8 mouse cellular contexts compared by ENCODE assay signal in genomic region chr13:46571961-46572647, GRCm38 (mm10).
DNase-seq lines count a peak whose midpoint lies in the region; ATAC-seq lines count a peak whose summit lies in the region.

No protein-coding gene starts in this region.

- peaks cover 10% of the 10 kb centered on the region for H3K4me1 ChIP-seq in liver, embryonic 11.5 days (replicated peaks; ENCODE audit: control insufficient read depth, insufficient read depth, low read length)
- peaks cover 8% of the 10 kb centered on the region for H3K4me1 ChIP-seq in liver, embryonic 12.5 days
- H3K4me1 ChIP-seq in intestine, embryonic 16.5 days (ENCODE audit: control insufficient read depth, insufficient read depth, low read length): peaks cover 4% of the 10 kb centered on the region; the same call in 1 of the 2 replicates

- no peaks in the 10 kb centered on the region for H3K36me3 ChIP-seq in liver, embryonic 11.5 days (ENCODE audit: control insufficient read depth, insufficient read depth, low read length)
- no peaks in the 10 kb centered on the region for H3K36me3 ChIP-seq in liver, embryonic 12.5 days
- H3K36me3 ChIP-seq in intestine, embryonic 16.5 days (ENCODE audit: control insufficient read depth, insufficient read depth, low read length): no peaks in the 10 kb centered on the region

- DNase-seq in liver, embryonic 11.5 days (ENCODE audit: low spot score): no peak
- DNase-seq in cerebellum, adult 9-11 months: peak; percentile 86
- DNase-seq in gastrocnemius, postnatal 36 days: peak; percentile 57 to 68
- DNase-seq in lung, postnatal 36 days: peak; percentile 61
- DNase-seq in telencephalon, adult 2 months (ENCODE audit: low read depth, low spot score): peak; percentile 73
- no peak for DNase-seq in spleen, adult 12 weeks (ENCODE audit: low spot score)

- intact Hi-C loops in gastrocnemius, postnatal 36 days (cut with DNase I): loop anchor here (5.0 kb wide), 1 partner anchor 40 kb away; no protein-coding TSS in a partner anchor

- H3K4me3 ChIP-seq in liver, embryonic 11.5 days (ENCODE audit: low read depth, low read length): no peak overlapping the region
- H3K4me3 ChIP-seq in liver, embryonic 12.5 days: no peak overlapping the region
- peak overlapping the region; percentile 22 for H3K4me3 ChIP-seq in intestine, embryonic 16.5 days (ENCODE audit: low read length)

- H3K27me3 ChIP-seq in liver, embryonic 11.5 days (replicated peaks; ENCODE audit: control insufficient read depth, insufficient read depth, low read length): no peaks in the 10 kb centered on the region
- H3K27me3 ChIP-seq in liver, embryonic 12.5 days (replicated peaks): no peaks in the 10 kb centered on the region
- H3K27me3 ChIP-seq in intestine, embryonic 16.5 days (replicated peaks; ENCODE audit: control insufficient read depth, insufficient read depth, low read length): no peaks in the 10 kb centered on the region

- ATAC-seq in liver, embryonic 11.5 days (replicated peaks; ENCODE audit: low FRiP score): no peak
- no peak for ATAC-seq in liver, embryonic 12.5 days
- ATAC-seq in intestine, embryonic 16.5 days: peak; percentile 85

- H3K4me2 ChIP-seq in liver, embryonic 11.5 days: 0 out of 2 replicates have a peak overlapping the region, but pooled peaks have one; percentile 17
- no peak overlapping the region for H3K4me2 ChIP-seq in liver, embryonic 12.5 days
- peak overlapping the region; percentile 38 for H3K4me2 ChIP-seq in intestine, embryonic 16.5 days (ENCODE audit: low read depth, low read length)

- no peak overlapping the region for H3K9ac ChIP-seq in liver, embryonic 11.5 days (ENCODE audit: low read depth, low read length)
- H3K9ac ChIP-seq in liver, embryonic 12.5 days: no peak overlapping the region
- no peak overlapping the region for H3K9ac ChIP-seq in intestine, embryonic 16.5 days (ENCODE audit: low read depth, low read length)

- H3K9me3 ChIP-seq in liver, embryonic 11.5 days (ENCODE audit: control insufficient read depth, low read length): no peaks in the 10 kb centered on the region
- H3K9me3 ChIP-seq in liver, embryonic 12.5 days (replicated peaks): no peaks in the 10 kb centered on the region
- H3K9me3 ChIP-seq in intestine, embryonic 16.5 days (ENCODE audit: control insufficient read depth, low read length): no peaks in the 10 kb centered on the region

- no peak overlapping the region for H3K27ac ChIP-seq in liver, embryonic 11.5 days (ENCODE audit: low read depth, low read length)
- no peak overlapping the region for H3K27ac ChIP-seq in liver, embryonic 12.5 days
- H3K27ac ChIP-seq in intestine, embryonic 16.5 days (ENCODE audit: low read length): peak overlapping the region; percentile 51

- 60% methylated on average over 11 of the region's 11 CpGs for WGBS in liver, embryonic 11.5 days
- WGBS in liver, embryonic 12.5 days (ENCODE audit: insufficient replicate concordance): 64% methylated on average over 11 of the region's 11 CpGs
- 26% methylated on average over 11 of the region's 11 CpGs for WGBS in intestine, embryonic 16.5 days

Comparison
In these comparisons a context has a peak if more than half of its experiments do, and no peak if none do; other contexts are left out.
1. DNase-seq: peak in cerebellum, adult 9-11 months (single experiment), gastrocnemius, postnatal 36 days (2 of 2), lung, postnatal 36 days (single experiment) and telencephalon, adult 2 months (single experiment); none in liver, embryonic 11.5 days (single experiment) and spleen, adult 12 weeks (single experiment).